In the genomic region with DNA sequence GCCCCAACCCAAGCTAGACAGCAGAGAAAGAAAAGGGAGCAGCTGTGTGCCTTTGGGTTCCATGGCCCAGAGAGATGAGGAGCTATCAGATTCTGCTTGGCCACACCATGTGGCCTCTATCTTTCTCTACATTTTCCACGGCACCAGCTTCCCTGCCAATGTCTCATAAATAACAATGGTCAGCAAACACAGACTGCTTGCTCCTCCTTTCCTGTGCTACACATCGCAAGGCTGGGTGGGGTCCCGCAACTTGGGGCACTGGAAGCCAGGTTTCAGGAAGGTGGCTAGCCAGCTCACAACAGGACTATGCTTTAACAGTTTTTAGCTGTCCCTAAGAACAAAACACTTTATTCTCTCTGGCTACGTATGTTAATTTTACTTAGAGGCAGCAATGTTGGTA, we compare ENCODE assay signal across 9 mouse cellular contexts. TPM values are rescaled to one million over a fixed set of nuclear protein-coding genes. Genes with fewer than 3 reads are reported as not detected.
DNase-seq lines count a peak whose midpoint lies in the region; ATAC-seq and TF ChIP-seq lines count a peak whose summit lies in the region.
"Had no signal": no experiment of that assay in that cellular context is flagged by ENCODE, and none has a peak within 500 bp of the region (broad histone marks: within the 10 kb centered on the region; RNA-seq: fewer than 3 reads in every experiment).

No protein-coding gene starts in this region.

- intact Hi-C loops in gastrocnemius, postnatal 36 days (cut with DNase I): no loop called here

- no peaks in the 10 kb centered on the region for H3K27me3 ChIP-seq in heart, embryonic 10.5 days (ENCODE audit: insufficient read depth, poor library complexity, severe bottlenecking)
- H3K27me3 ChIP-seq in hindbrain, embryonic 12.5 days: no peaks in the 10 kb centered on the region

- H3K9ac ChIP-seq in ES-E14 (ENCODE audit: insufficient read depth, low read depth, low read length, poor library complexity, severe bottlenecking): no peak overlapping the region
- H3K9ac ChIP-seq in hindbrain, embryonic 12.5 days: no peak overlapping the region

- ATAC-seq in hindbrain, embryonic 12.5 days (ENCODE audit: low FRiP score): no peak
- ATAC-seq: CD4-positive, CD25-positive, alpha-beta regulatory T cell, adult 4 months had no signal

- H3K4me1 ChIP-seq in heart, embryonic 10.5 days: peaks cover 91% of the 10 kb centered on the region
- peaks cover 21 to 64% of the 10 kb centered on the region in 2 experiments for H3K4me1 ChIP-seq in ES-E14 (ENCODE audit: control insufficient read depth in 2 of 2, insufficient read depth in 2 of 2, low read length in 2 of 2, poor library complexity in 1 of 2)
- H3K4me1 ChIP-seq in hindbrain, embryonic 12.5 days: peaks cover 46% of the 10 kb centered on the region

- no peaks in the 10 kb centered on the region for H3K9me3 ChIP-seq in heart, embryonic 10.5 days
- H3K9me3 ChIP-seq in ES-E14 (ENCODE audit: control insufficient read depth, insufficient read depth, low read depth, low read length): no peaks in the 10 kb centered on the region
- no peaks in the 10 kb centered on the region for H3K9me3 ChIP-seq in hindbrain, embryonic 12.5 days (replicated peaks)

- peaks cover 27% of the 10 kb centered on the region for H3K36me3 ChIP-seq in heart, embryonic 10.5 days
- peaks cover 30% of the 10 kb centered on the region for H3K36me3 ChIP-seq in ES-E14 (ENCODE audit: control insufficient read depth, insufficient read depth, low read length, poor library complexity, severe bottlenecking)
- H3K36me3 ChIP-seq in hindbrain, embryonic 12.5 days: 0 out of 2 replicates have a peak, but pooled peaks cover 3% of the 10 kb centered on the region

- in situ Hi-C loops in ES-E14 (cut with MboI; ENCODE audit: low sequenced_read_pairs in 2 of 2, unreplicated experiment in 2 of 2): no loop called here

- WGBS in heart, embryonic 10.5 days: 63% methylated on average over 4 of the region's 4 CpGs
- 56% methylated on average over 4 of the region's 4 CpGs for WGBS in hindbrain, embryonic 12.5 days

- H3K4me3 ChIP-seq in heart, embryonic 10.5 days: no peak overlapping the region
- no peak overlapping the region for H3K4me3 ChIP-seq in ES-E14 (ENCODE audit: insufficient read depth in 1 of 2, low read depth in 1 of 2, low read length in 2 of 2, poor library complexity in 1 of 2, severe bottlenecking in 1 of 2)
- H3K4me3 ChIP-seq in hindbrain, embryonic 12.5 days: no peak overlapping the region

- DNase-seq in heart, embryonic 10.5 days (ENCODE audit: low spot score): no peak
- no peak for DNase-seq in heart, postnatal 4 days
- no peak for DNase-seq in ES-E14 (ENCODE audit: low read depth, low spot score)
- DNase-seq in lung, postnatal 10 days: peak; percentile 69
- no peak for DNase-seq in urinary bladder, postnatal 14 days (ENCODE audit: low spot score)
- DNase-seq in gastrocnemius, postnatal 36 days: no peak
- no peak for DNase-seq in thymus, postnatal 14 days

- no peak overlapping the region for H3K4me2 ChIP-seq in hindbrain, embryonic 12.5 days (replicated peaks)

- H3K27ac ChIP-seq in heart, embryonic 10.5 days: peak overlapping the region; percentile 94
- peak overlapping the region; percentile 35 for H3K27ac ChIP-seq in ES-E14 (ENCODE audit: insufficient read depth, low read depth, low read length, poor library complexity, severe bottlenecking)
- H3K27ac ChIP-seq in hindbrain, embryonic 12.5 days: peak overlapping the region; percentile 5; the same call in 1 of the 2 replicates

TF ChIP-seq in ES-E14, 5 proteins besides CTCF, POLR2A, EP300 and RAD21:
- no peak for TF ChIP-seq HCFC1 (IDR thresholded peaks at IDR 0.05; ENCODE audit: borderline replicate concordance, insufficient read depth, low read length)
- TF ChIP-seq ZC3H11A (IDR thresholded peaks at IDR 0.05; ENCODE audit: borderline replicate concordance, low read depth, low read length): no peak
- no peak for TF ChIP-seq MAFK (IDR thresholded peaks at IDR 0.05; ENCODE audit: insufficient read depth, low read depth, low read length)
- TF ChIP-seq ZNF384 (IDR thresholded peaks at IDR 0.05; ENCODE audit: low read depth, low read length): no peak
- no peak for TF ChIP-seq CHD2 (IDR thresholded peaks at IDR 0.05; ENCODE audit: low read depth, low read length)

RNA-seq across cellular contexts. Expression of a gene that starts 25.4 kb away (rescaled TPM):
- polyA plus RNA-seq in heart, embryonic 10.5 days (2016; fragmentation: Nextera tagmentation; extraction: Ambion mirVana): 319 and 371 TPM in 2 replicates
- 100 to 1,000 TPM; 224 to 231 TPM for total RNA-seq in heart, postnatal 4 days (2021)
- 566 and 627 TPM in 2 replicates for total RNA-seq in ES-E14 (2012; rRNA removed)
- polyA plus RNA-seq in hindbrain, embryonic 12.5 days (2016; fragmentation: Nextera tagmentation; extraction: Ambion mirVana): 194 and 200 TPM in 2 replicates
- total RNA-seq in gastrocnemius, postnatal 36 days (2021): 10 to 100 TPM; 31.6 to 35.1 TPM

RNA-seq across cellular contexts. Expression of a gene that starts 44.9 kb away (rescaled TPM):
- polyA plus RNA-seq in heart, embryonic 10.5 days (2016; fragmentation: Nextera tagmentation; extraction: Ambion mirVana): 289 and 329 TPM in 2 replicates
- total RNA-seq in heart, postnatal 4 days (2021): 100 to 1,000 TPM; 205 to 208 TPM
- 474 and 500 TPM in 2 replicates for total RNA-seq in ES-E14 (2012; rRNA removed)
- 298 and 331 TPM in 2 replicates for polyA plus RNA-seq in hindbrain, embryonic 12.5 days (2016; fragmentation: Nextera tagmentation; extraction: Ambion mirVana)
- 100 to 1,000 TPM; 119 to 125 TPM for total RNA-seq in gastrocnemius, postnatal 36 days (2021)

RNA-seq across cellular contexts. Expression of a gene that starts 45.1 kb away (rescaled TPM):
- 9.9 and 14.3 TPM in 2 replicates for polyA plus RNA-seq in heart, embryonic 10.5 days (2016; fragmentation: Nextera tagmentation; extraction: Ambion mirVana)
- 1 to 10 TPM; 1.6 to 2.0 TPM for total RNA-seq in heart, postnatal 4 days (2021)
- total RNA-seq in ES-E14 (2012; rRNA removed): 14.8 and 15.6 TPM in 2 replicates
- 4.9 and 5.4 TPM in 2 replicates for polyA plus RNA-seq in hindbrain, embryonic 12.5 days (2016; fragmentation: Nextera tagmentation; extraction: Ambion mirVana)
- total RNA-seq in gastrocnemius, postnatal 36 days (2021): under 1 TPM; 0.27 to 0.46 TPM

RNA-seq across cellular contexts. Expression of a gene that starts 55.6 kb away (rescaled TPM):
- 0.20 and 0.34 TPM in 2 replicates for polyA plus RNA-seq in heart, embryonic 10.5 days (2016; fragmentation: Nextera tagmentation; extraction: Ambion mirVana)
- under 1 TPM; 0.31 to 0.83 TPM for total RNA-seq in heart, postnatal 4 days (2021)
- total RNA-seq in ES-E14 (2012; rRNA removed): 2.0 and 2.1 TPM in 2 replicates
- 0.34 and 0.78 TPM in 2 replicates for polyA plus RNA-seq in hindbrain, embryonic 12.5 days (2016; fragmentation: Nextera tagmentation; extraction: Ambion mirVana)
- under 1 TPM in 1 of 2 experiments, not detected in 1; 0.15 TPM for total RNA-seq in gastrocnemius, postnatal 36 days (2021)
- polyA plus RNA-seq: CD4-positive, CD25-positive, alpha-beta regulatory T cell, adult 4 months had no signal

Comparison
In these comparisons a context has a peak if more than half of its experiments do, and no peak if none do; other contexts are left out.
1. H3K27ac ChIP-seq: peak in every context shown above with its lines; median percentile 94 in heart, embryonic 10.5 days; 35 in ES-E14; 5 in hindbrain, embryonic 12.5 days.
2. RNA of a gene that starts 25.4 kb away (total RNA-seq): 566 to 627 TPM in ES-E14 and 224 to 231 TPM in heart, postnatal 4 days; 31.6 to 35.1 TPM in gastrocnemius, postnatal 36 days; every median in the first group is over 4 times any median in the second.